Mouse (Mus musculus): ENCODE measurements around the gene Ddb2. TPM values are rescaled to one million over a fixed set of nuclear protein-coding genes. Genes with fewer than 3 reads are reported as not detected.
"Not testable (repeated sequence)": the region's sequence is repeated elsewhere in the genome, so short reads cannot be mapped to it uniquely, and the experiment has no call there.

The Ddb2 gene
- polyA plus RNA-seq, 1 experiment from 2014 or later, result 18.0 TPM

- Histone ChIP-seq H3K9me3 (no peaks in the 10 kb centered on the region), H3K36me3 (no peaks in the 10 kb centered on the region), H3K27ac (no peak overlapping the region), H3K9ac (replicated peaks) (no peak overlapping the region), H3K4me3 (replicated peaks) (no peak overlapping the region), H3K4me2 (no peak overlapping the region), H3K4me1 (replicated peaks) (peaks cover 22% of the 10 kb centered on the region), H3K27me3 (peaks cover 24% of the 10 kb centered on the region)
- ATAC-seq (ENCODE audit: insufficient number of reproducible peaks, insufficient read depth, low FRiP score, low TSS enrichment, low read depth), result no peak
- 52% methylated on average over 4 of the region's 4 CpGs for WGBS
Observed at GRCm38 (mm10) chr2:91252512-91252911, 15.7 kb upstream of the Ddb2 start.

GRCm38 (mm10) chr2:91252001-91252400 is 15.2 kb upstream of the Ddb2 start:
- H3K4me2 ChIP-seq, result no peak overlapping the region
- peaks cover 24% of the 10 kb centered on the region for H3K27me3 ChIP-seq
- H3K9me3 ChIP-seq, result no peaks in the 10 kb centered on the region
- no peak overlapping the region for H3K9ac ChIP-seq (replicated peaks)
- no peaks in the 10 kb centered on the region for H3K36me3 ChIP-seq
- no peak overlapping the region for H3K4me3 ChIP-seq (replicated peaks)
- peaks cover 21% of the 10 kb centered on the region for H3K4me1 ChIP-seq (replicated peaks)
- 76% methylated on average over 4 of the region's 4 CpGs for WGBS
- no peak overlapping the region for H3K27ac ChIP-seq
- ATAC-seq (ENCODE audit: insufficient number of reproducible peaks, insufficient read depth, low FRiP score, low TSS enrichment, low read depth), result no peak

- Histone ChIP-seq H3K36me3 (no peaks in the 10 kb centered on the region), H3K4me3 (replicated peaks) (no peak overlapping the region), H3K27me3 (no peaks in the 10 kb centered on the region), H3K27ac (no peak overlapping the region), H3K9me3 (no peaks in the 10 kb centered on the region), H3K9ac (replicated peaks) (no peak overlapping the region), H3K4me2 (no peak overlapping the region), H3K4me1 (replicated peaks) (no peaks in the 10 kb centered on the region)
- ATAC-seq (ENCODE audit: insufficient number of reproducible peaks, insufficient read depth, low FRiP score, low TSS enrichment, low read depth), result no peak
- 91% methylated on average over 4 of the region's 4 CpGs for WGBS
Observed at GRCm38 (mm10) chr2:91248366-91248765, 11.6 kb upstream of the Ddb2 start.

- Histone ChIP-seq H3K27me3 (no peaks in the 10 kb centered on the region), H3K9me3 (no peaks in the 10 kb centered on the region), H3K36me3 (no peaks in the 10 kb centered on the region), H3K9ac (replicated peaks) (no peak overlapping the region), H3K4me3 (replicated peaks) (no peak overlapping the region), H3K27ac (no peak overlapping the region), H3K4me2 (no peak overlapping the region), H3K4me1 (replicated peaks) (no peaks in the 10 kb centered on the region)
- WGBS, result 77% methylated on average over 5 of the region's 5 CpGs
- ATAC-seq (ENCODE audit: insufficient number of reproducible peaks, insufficient read depth, low FRiP score, low TSS enrichment, low read depth), result no peak
Observed at GRCm38 (mm10) chr2:91244557-91245228, 7.9 kb upstream of the Ddb2 start.

- Histone ChIP-seq H3K27me3 (no peaks in the 10 kb centered on the region), H3K36me3 (no peaks in the 10 kb centered on the region), H3K4me1 (replicated peaks) (no peaks in the 10 kb centered on the region), H3K9me3 (no peaks in the 10 kb centered on the region), H3K9ac (replicated peaks) (no peak overlapping the region), H3K4me2 (no peak overlapping the region), H3K27ac (no peak overlapping the region), H3K4me3 (replicated peaks) (no peak overlapping the region)
- no peak for ATAC-seq (ENCODE audit: insufficient number of reproducible peaks, insufficient read depth, low FRiP score, low TSS enrichment, low read depth)
- WGBS, result 61% methylated on average over 3 of the region's 3 CpGs
Observed at GRCm38 (mm10) chr2:91243416-91243815, 6.6 kb upstream of the Ddb2 start.

- Histone ChIP-seq H3K27ac (no peak overlapping the region), H3K4me1 (replicated peaks) (no peaks in the 10 kb centered on the region), H3K9me3 (no peaks in the 10 kb centered on the region), H3K4me2 (no peak overlapping the region), H3K9ac (replicated peaks) (no peak overlapping the region), H3K36me3 (no peaks in the 10 kb centered on the region), H3K27me3 (no peaks in the 10 kb centered on the region), H3K4me3 (replicated peaks) (no peak overlapping the region)
- ATAC-seq (ENCODE audit: insufficient number of reproducible peaks, insufficient read depth, low FRiP score, low TSS enrichment, low read depth), result no peak
- WGBS, result 64% methylated on average over 5 of the region's 5 CpGs
Observed at GRCm38 (mm10) chr2:91242547-91242946, 5.8 kb upstream of the Ddb2 start.

- not testable (repeated sequence) for H3K4me1 ChIP-seq (replicated peaks); H3K27me3 ChIP-seq; H3K9me3 ChIP-seq; ATAC-seq (ENCODE audit: insufficient number of reproducible peaks, insufficient read depth, low FRiP score, low TSS enrichment, low read depth); H3K36me3 ChIP-seq
- Histone ChIP-seq H3K9ac (replicated peaks) (peak overlapping the region; percentile 55; the same call in 1 of the 2 replicates), H3K27ac (peak overlapping the region; percentile 93), H3K4me3 (replicated peaks) (peak overlapping the region; percentile 60), H3K4me2 (peak overlapping the region; percentile 78)
- WGBS, result 21% methylated on average over 4 of the region's 4 CpGs
Observed at GRCm38 (mm10) chr2:91237511-91238080, 814 bp upstream of the Ddb2 start.

GRCm38 (mm10) chr2:91229735-91230134 is 7.0 kb downstream of the Ddb2 start:
- no peak overlapping the region for H3K4me3 ChIP-seq (replicated peaks)
- no peak for ATAC-seq (ENCODE audit: insufficient number of reproducible peaks, insufficient read depth, low FRiP score, low TSS enrichment, low read depth)
- no peak overlapping the region for H3K27ac ChIP-seq
- no peaks in the 10 kb centered on the region for H3K9me3 ChIP-seq
- no peaks in the 10 kb centered on the region for H3K4me1 ChIP-seq (replicated peaks)
- H3K27me3 ChIP-seq, result no peaks in the 10 kb centered on the region
- H3K4me2 ChIP-seq, result no peak overlapping the region
- H3K9ac ChIP-seq (replicated peaks), result no peak overlapping the region
- H3K36me3 ChIP-seq, result peaks cover 11% of the 10 kb centered on the region; the same call in 1 of the 2 replicates
- WGBS, result 63% methylated on average over 2 of the region's 2 CpGs

- H3K27me3 ChIP-seq, result no peaks in the 10 kb centered on the region
- H3K4me3 ChIP-seq (replicated peaks), result no peak overlapping the region
- H3K9me3 ChIP-seq, result no peaks in the 10 kb centered on the region
- peaks cover 2% of the 10 kb centered on the region; the same call in 1 of the 2 replicates for H3K36me3 ChIP-seq
- no peak overlapping the region for H3K4me2 ChIP-seq
- H3K27ac ChIP-seq, result no peak overlapping the region
- no peak for ATAC-seq (ENCODE audit: insufficient number of reproducible peaks, insufficient read depth, low FRiP score, low TSS enrichment, low read depth)
- H3K4me1 ChIP-seq (replicated peaks), result no peaks in the 10 kb centered on the region
- no peak overlapping the region for H3K9ac ChIP-seq (replicated peaks)
- WGBS, result 84% methylated on average over 2 of the region's 2 CpGs
Observed at GRCm38 (mm10) chr2:91223614-91224013, 13.2 kb downstream of the Ddb2 start.

- ATAC-seq (ENCODE audit: insufficient number of reproducible peaks, insufficient read depth, low FRiP score, low TSS enrichment, low read depth), result no peak
Observed at GRCm38 (mm10) chr2:91220501-91220900, 16.3 kb downstream of the Ddb2 start.

GRCm38 (mm10) chr2:91217032-91217431 is 19.8 kb downstream of the Ddb2 start:
- WGBS, result 74% methylated on average over 4 of the region's 4 CpGs
- no peak overlapping the region for H3K4me3 ChIP-seq (replicated peaks)
- no peaks in the 10 kb centered on the region for H3K4me1 ChIP-seq (replicated peaks)
- no peaks in the 10 kb centered on the region for H3K9me3 ChIP-seq
- peaks cover 60% of the 10 kb centered on the region for H3K36me3 ChIP-seq
- ATAC-seq (ENCODE audit: insufficient number of reproducible peaks, insufficient read depth, low FRiP score, low TSS enrichment, low read depth), result no peak
- no peaks in the 10 kb centered on the region for H3K27me3 ChIP-seq
- H3K27ac ChIP-seq, result no peak overlapping the region
- H3K4me2 ChIP-seq, result no peak overlapping the region
- H3K9ac ChIP-seq (replicated peaks), result no peak overlapping the region

More at GRCm38 (mm10) chr2:91220501-91220900, 16.3 kb downstream of the Ddb2 start:
- Histone ChIP-seq H3K27ac (no peak overlapping the region), H3K4me1 (replicated peaks) (no peaks in the 10 kb centered on the region), H3K9me3 (no peaks in the 10 kb centered on the region), H3K4me3 (replicated peaks) (no peak overlapping the region), H3K9ac (replicated peaks) (no peak overlapping the region), H3K4me2 (no peak overlapping the region), H3K27me3 (no peaks in the 10 kb centered on the region), H3K36me3 (peaks cover 30% of the 10 kb centered on the region)
- WGBS, result 97% methylated on average over 3 of the region's 3 CpGs

GRCm38 (mm10) chr2:91213311-91213710 is 23.5 kb downstream of the Ddb2 start:
- no peak overlapping the region for H3K9ac ChIP-seq (replicated peaks)
- H3K27ac ChIP-seq, result no peak overlapping the region
- no peaks in the 10 kb centered on the region for H3K9me3 ChIP-seq
- no peak for ATAC-seq (ENCODE audit: insufficient number of reproducible peaks, insufficient read depth, low FRiP score, low TSS enrichment, low read depth)
- no peaks in the 10 kb centered on the region for H3K27me3 ChIP-seq
- H3K4me3 ChIP-seq (replicated peaks), result no peak overlapping the region
- H3K4me2 ChIP-seq, result no peak overlapping the region
- peaks cover 90% of the 10 kb centered on the region for H3K36me3 ChIP-seq
- H3K4me1 ChIP-seq (replicated peaks), result no peaks in the 10 kb centered on the region

All from limb, embryonic 12.5 days (tissue).